Mouse (Mus musculus): ENCODE measurements around the gene Psmd5. TPM values are rescaled to one million over a fixed set of nuclear protein-coding genes. Genes with fewer than 3 reads are reported as not detected.
A peak's percentile ranks its signal among the peaks of the same experiment; 100 is the strongest.

Psmd5 gene
- polyA plus RNA-seq, 1 experiment from 2014 or later: 55.5 TPM

DNA sequence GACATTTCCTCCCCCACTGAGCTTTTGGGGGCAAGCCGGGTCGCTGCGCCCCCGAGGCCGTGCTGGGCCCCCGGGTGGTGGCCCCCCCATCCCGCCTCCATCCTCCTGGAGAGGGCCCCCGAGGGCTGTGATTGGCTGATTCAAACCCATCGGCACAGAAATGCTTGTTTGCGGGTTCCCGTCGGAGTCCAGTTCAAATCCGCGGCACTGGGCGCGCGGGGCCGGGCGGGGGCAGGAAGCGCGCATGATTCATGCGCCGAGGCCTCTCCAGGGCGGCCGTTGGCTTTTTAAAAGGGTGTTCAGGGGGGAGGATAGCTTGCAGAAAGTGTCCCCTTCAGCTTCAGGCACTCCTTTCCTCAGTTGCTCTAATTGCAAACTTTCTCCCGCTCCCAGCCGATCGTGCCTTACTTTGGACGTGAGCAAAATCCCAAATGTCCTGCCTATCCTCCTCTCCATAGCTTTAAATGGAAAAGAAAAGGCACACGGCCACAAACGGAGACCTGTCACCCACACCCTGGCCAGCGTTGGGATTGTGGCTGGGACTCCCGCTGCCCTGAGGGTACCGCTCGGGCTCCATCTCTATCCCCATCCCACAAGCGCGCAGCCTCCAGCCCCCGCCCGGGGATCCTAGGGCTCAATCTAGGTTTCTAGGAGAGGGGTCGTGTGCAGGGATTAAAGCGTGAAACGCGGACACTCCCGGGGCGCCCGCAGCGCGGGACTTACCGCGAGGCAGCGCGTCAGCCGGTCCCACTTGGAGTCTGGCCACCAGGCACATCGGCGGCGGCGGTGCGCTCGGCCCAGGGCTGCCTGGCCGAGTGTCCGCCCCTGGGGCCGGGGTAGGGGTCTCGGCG, 38.7 kb upstream of the Psmd5 start, which contains the start of gene Phf19:
Gene Phf19, minus strand, starts transcription at position 809 of the 851 bp plus-strand sequence.
- no peaks in the 10 kb centered on the region for H3K27me3 ChIP-seq (ENCODE audit: control insufficient read depth, insufficient read depth, low read length)
- peak; percentile 44 for ATAC-seq (ENCODE audit: low FRiP score, low TSS enrichment)
- peak within 1 kb of the TSS; percentile 99 for H3K4me2 ChIP-seq (replicated peaks; ENCODE audit: low read depth)
- no peaks in the 10 kb centered on the region for H3K9me3 ChIP-seq (ENCODE audit: control insufficient read depth, low read length)
- WGBS: under 1% methylated on average over 58 of the region's 64 CpGs
- H3K36me3 ChIP-seq (ENCODE audit: control insufficient read depth, insufficient read depth, low read length): no peaks in the 10 kb centered on the region
- peak within 1 kb of the TSS; percentile 67 for H3K9ac ChIP-seq (ENCODE audit: low read length)
- DNase-seq (ENCODE audit: low spot score): peak; percentile 36
- H3K4me1 ChIP-seq (replicated peaks; ENCODE audit: control insufficient read depth, insufficient read depth): 0 out of 2 replicates have a peak, but pooled peaks cover 2% of the 10 kb centered on the region
- H3K4me3 ChIP-seq (ENCODE audit: low read depth, low read length): peak within 1 kb of the TSS; percentile 68
- TF ChIP-seq EP300 (optimal IDR thresholded peaks at IDR 0.05) (no peak), CTCF (IDR thresholded peaks at IDR 0.05; ENCODE audit: low read depth) (no peak)
- no peak within 1 kb of the TSS for H3K27ac ChIP-seq (replicated peaks)

DNA sequence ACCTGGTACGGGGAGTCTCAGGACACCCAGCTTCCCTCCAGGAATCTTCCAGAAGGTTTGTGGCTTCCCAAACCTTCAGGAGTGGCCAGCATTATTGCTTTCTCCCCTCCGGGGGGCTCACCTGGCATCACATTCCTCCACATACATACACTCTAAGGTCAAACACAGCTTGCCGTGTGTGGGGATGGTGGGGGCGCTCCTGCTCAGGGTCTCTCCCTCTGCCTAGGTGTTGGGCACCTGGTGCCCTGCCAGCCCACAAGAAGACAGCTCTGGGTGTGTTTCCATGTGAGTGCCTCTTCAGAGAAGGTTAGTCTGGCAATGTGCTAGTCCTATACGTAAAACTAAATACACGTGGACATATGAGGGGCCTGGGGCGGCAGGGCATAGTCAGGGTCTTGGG, 37.8 kb upstream of the Psmd5 start:
- Histone ChIP-seq H3K27me3 (ENCODE audit: control insufficient read depth, insufficient read depth, low read length) (no peaks in the 10 kb centered on the region), H3K9me3 (ENCODE audit: control insufficient read depth, low read length) (no peaks in the 10 kb centered on the region), H3K9ac (ENCODE audit: low read length) (peak overlapping the region; percentile 67; the same call in 1 of the 2 replicates), H3K36me3 (ENCODE audit: control insufficient read depth, insufficient read depth, low read length) (no peaks in the 10 kb centered on the region), H3K27ac (replicated peaks) (no peak overlapping the region), H3K4me3 (ENCODE audit: low read depth, low read length) (peak overlapping the region; percentile 68), H3K4me2 (replicated peaks; ENCODE audit: low read depth) (peak overlapping the region; percentile 99), H3K4me1 (replicated peaks; ENCODE audit: control insufficient read depth, insufficient read depth) (0 out of 2 replicates have a peak, but pooled peaks cover 2% of the 10 kb centered on the region)
- no peak for ATAC-seq (ENCODE audit: low FRiP score, low TSS enrichment)
- 50% methylated on average over 7 of the region's 7 CpGs for WGBS
- TF ChIP-seq CTCF (IDR thresholded peaks at IDR 0.05; ENCODE audit: low read depth) (no peak), EP300 (optimal IDR thresholded peaks at IDR 0.05) (no peak)
- DNase-seq (ENCODE audit: low spot score): no peak

DNA sequence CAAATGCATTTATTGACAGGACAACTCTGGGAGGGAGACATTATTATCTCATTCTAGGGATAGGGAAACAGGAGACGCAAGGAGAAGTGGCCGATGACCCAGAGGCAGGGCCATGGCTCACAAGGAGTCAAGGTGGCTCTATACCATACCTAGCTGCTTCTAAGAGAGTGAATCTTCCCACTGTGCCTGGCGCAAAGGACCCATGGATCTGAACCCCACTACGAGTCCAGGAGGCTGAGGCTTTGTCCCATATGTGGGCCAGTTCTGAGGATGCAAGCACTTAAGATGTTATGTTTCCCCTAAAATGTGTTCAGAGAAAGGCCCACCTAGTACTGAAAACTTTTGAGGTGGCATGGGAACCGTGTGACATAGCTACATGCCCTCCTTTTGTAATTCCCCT, 37.1 kb upstream of the Psmd5 start:
- no peaks in the 10 kb centered on the region for H3K27me3 ChIP-seq (ENCODE audit: control insufficient read depth, insufficient read depth, low read length)

DNA sequence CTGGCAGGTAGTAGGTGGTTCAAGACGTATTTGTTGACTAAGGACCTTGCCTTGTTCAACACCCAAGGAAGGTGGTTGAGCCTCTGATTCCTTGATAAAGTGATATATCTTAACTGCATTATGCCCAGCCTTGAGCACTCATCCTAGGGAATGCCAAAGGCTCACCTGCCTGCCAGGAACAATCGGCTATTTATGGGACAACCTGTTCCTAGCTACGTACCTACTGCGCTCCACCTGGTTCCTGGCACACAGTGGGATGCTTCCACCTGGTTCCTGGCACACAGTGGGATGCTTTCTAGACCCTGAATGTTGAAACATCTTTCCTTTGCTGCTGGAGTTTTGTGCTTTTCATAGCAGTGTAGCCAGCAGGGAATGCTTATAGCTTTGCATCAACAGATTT, 35.0 kb upstream of the Psmd5 start:
- no peaks in the 10 kb centered on the region for H3K36me3 ChIP-seq (ENCODE audit: control insufficient read depth, insufficient read depth, low read length)
- H3K27ac ChIP-seq (replicated peaks): no peak overlapping the region
- H3K9ac ChIP-seq (ENCODE audit: low read length): no peak overlapping the region
- no peak overlapping the region for H3K4me3 ChIP-seq (ENCODE audit: low read depth, low read length)
- no peaks in the 10 kb centered on the region for H3K27me3 ChIP-seq (ENCODE audit: control insufficient read depth, insufficient read depth, low read length)
- H3K9me3 ChIP-seq (ENCODE audit: control insufficient read depth, low read length): no peaks in the 10 kb centered on the region
- ATAC-seq (ENCODE audit: low FRiP score, low TSS enrichment): no peak
- no peak overlapping the region for H3K4me2 ChIP-seq (replicated peaks; ENCODE audit: low read depth)
- WGBS: 93% methylated on average over 4 of the region's 4 CpGs
- DNase-seq (ENCODE audit: low spot score): no peak
- no peak for TF ChIP-seq CTCF (IDR thresholded peaks at IDR 0.05; ENCODE audit: low read depth)
- no peak for TF ChIP-seq EP300 (optimal IDR thresholded peaks at IDR 0.05)
- 0 out of 2 replicates have a peak, but pooled peaks cover 2% of the 10 kb centered on the region for H3K4me1 ChIP-seq (replicated peaks; ENCODE audit: control insufficient read depth, insufficient read depth)

More for the DNA sequence above, 37.1 kb upstream of the Psmd5 start:
- Histone ChIP-seq H3K4me3 (ENCODE audit: low read depth, low read length) (no peak overlapping the region), H3K27ac (replicated peaks) (no peak overlapping the region), H3K9ac (ENCODE audit: low read length) (no peak overlapping the region), H3K4me1 (replicated peaks; ENCODE audit: control insufficient read depth, insufficient read depth) (0 out of 2 replicates have a peak, but pooled peaks cover 2% of the 10 kb centered on the region), H3K9me3 (ENCODE audit: control insufficient read depth, low read length) (no peaks in the 10 kb centered on the region), H3K36me3 (ENCODE audit: control insufficient read depth, insufficient read depth, low read length) (no peaks in the 10 kb centered on the region), H3K4me2 (replicated peaks; ENCODE audit: low read depth) (no peak overlapping the region)
- TF ChIP-seq EP300 (optimal IDR thresholded peaks at IDR 0.05): no peak
- no peak for TF ChIP-seq CTCF (IDR thresholded peaks at IDR 0.05; ENCODE audit: low read depth)
- ATAC-seq (ENCODE audit: low FRiP score, low TSS enrichment): no peak
- WGBS: 91% methylated on average over 5 of the region's 5 CpGs
- no peak for DNase-seq (ENCODE audit: low spot score)

DNA sequence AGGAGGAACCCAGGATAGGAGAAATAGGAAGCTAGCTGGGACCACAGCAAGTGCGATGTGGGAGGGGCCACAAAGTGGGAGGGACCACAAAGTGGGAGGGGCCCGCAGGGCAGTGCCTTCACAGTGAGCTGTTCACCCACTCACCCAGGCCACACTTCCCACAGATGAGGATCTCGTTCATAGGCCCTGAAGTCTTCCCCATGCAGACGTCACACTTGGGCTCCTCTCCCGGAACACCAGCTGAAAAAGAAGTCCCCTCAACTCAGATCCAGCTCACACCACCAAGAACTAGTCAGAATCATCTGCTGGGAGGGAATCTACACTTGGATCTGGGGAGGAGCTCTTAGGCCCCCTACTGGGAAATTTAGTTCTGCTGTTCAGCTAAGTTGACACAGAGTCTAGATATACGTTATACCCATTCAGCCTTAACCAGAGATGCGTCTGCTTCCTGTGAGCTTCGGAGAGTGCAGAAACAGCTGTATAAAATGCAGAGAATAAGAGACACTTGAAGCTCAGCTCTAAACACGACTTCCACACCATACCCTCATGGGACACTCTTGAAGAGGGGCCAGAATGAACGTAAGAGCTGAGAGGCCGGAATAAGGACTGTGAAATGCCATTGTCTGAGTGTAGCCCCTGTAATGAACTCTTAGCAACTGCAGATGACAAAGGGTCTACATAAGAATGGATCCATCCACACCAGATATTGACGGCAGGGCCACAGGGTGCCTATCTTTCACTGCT, 32.3 kb upstream of the Psmd5 start:
- H3K4me3 ChIP-seq (ENCODE audit: low read depth, low read length): no peak overlapping the region
- no peaks in the 10 kb centered on the region for H3K9me3 ChIP-seq (ENCODE audit: control insufficient read depth, low read length)

More for the DNA sequence above, 32.3 kb upstream of the Psmd5 start:
- Histone ChIP-seq H3K9ac (ENCODE audit: low read length) (no peak overlapping the region), H3K4me2 (replicated peaks; ENCODE audit: low read depth) (no peak overlapping the region), H3K36me3 (ENCODE audit: control insufficient read depth, insufficient read depth, low read length) (no peaks in the 10 kb centered on the region), H3K27me3 (ENCODE audit: control insufficient read depth, insufficient read depth, low read length) (no peaks in the 10 kb centered on the region), H3K27ac (replicated peaks) (no peak overlapping the region), H3K4me1 (replicated peaks; ENCODE audit: control insufficient read depth, insufficient read depth) (no peaks in the 10 kb centered on the region; the same call in none of the 2 replicates)
- ATAC-seq (ENCODE audit: low FRiP score, low TSS enrichment) (no peak), DNase-seq (ENCODE audit: low spot score) (peak; percentile 53)
- TF ChIP-seq EP300 (optimal IDR thresholded peaks at IDR 0.05): no peak
- TF ChIP-seq CTCF (IDR thresholded peaks at IDR 0.05; ENCODE audit: low read depth): peak; percentile 48
- WGBS: 54% methylated on average over 12 of the region's 12 CpGs

Measured in stomach, postnatal 0 days (tissue).